Mouse (Mus musculus) heart, embryonic 14.5 days (tissue): ENCODE measurements at regions not wholly inside any gene's neighbourhood (a gene's known extent, or its start where the extent isn't known, plus 50 kb on each side); places are given as distances from the start of the nearest gene placed in this dataset.

Experiments
- ATAC-seq: fragments of 200-750 bp; cut with Nextera tagmentation; 2 replicates; pipeline ENCODE4 v1.8.0; 2017; ENCODE audit warnings: low read depth, moderate TSS enrichment; ENCODE audit not compliant: insufficient number of reproducible peaks, insufficient read depth, low FRiP score
- H3K27ac ChIP-seq, 2 experiments: fragments of 200-500 bp in 1 of 2; fragments of 300-500 bp in 1 of 2; sonication (generic) in 1 of 2; replicated peaks in 1 of 2; 2 replicates each; pipeline ENCODE4 v1.5.1; 2012 to 2014; ENCODE audit warnings: low read depth in 2 of 2, low read length in 2 of 2, control low read depth in 1 of 2, mild to moderate bottlenecking in 1 of 2, mixed read lengths in 1 of 2; ENCODE audit not compliant: control insufficient read depth in 1 of 2, insufficient read depth in 1 of 2
- H3K27me3 ChIP-seq: fragments of 300-500 bp; sonication (generic); 2 replicates; pipeline ENCODE4 v1.6.1; 2014; ENCODE audit warnings: mild to moderate bottlenecking, low read length, control low read depth; ENCODE audit not compliant: control insufficient read depth, insufficient read depth
- H3K36me3 ChIP-seq: fragments of 300-500 bp; sonication (generic); 2 replicates; pipeline ENCODE4 v1.6.1; 2014; ENCODE audit warnings: mild to moderate bottlenecking, control low read depth, low read length, mixed read lengths; ENCODE audit not compliant: control insufficient read depth, insufficient read depth
- H3K4me1 ChIP-seq, 2 experiments: fragments of 200-500 bp in 1 of 2; fragments of 300-500 bp in 1 of 2; sonication (generic) in 1 of 2; 2 replicates each; pipeline ENCODE4 v1.6.1; 2012 to 2014; ENCODE audit warnings: low read length in 2 of 2, control low read depth in 1 of 2, mixed read lengths in 1 of 2; ENCODE audit not compliant: control insufficient read depth in 2 of 2, insufficient read depth in 2 of 2
- H3K4me2 ChIP-seq: fragments of 300-500 bp; sonication (generic); 2 replicates; pipeline ENCODE4 v1.6.1; 2014; ENCODE audit warnings: mild to moderate bottlenecking, low read length
- H3K4me3 ChIP-seq, 2 experiments: fragments of 200-500 bp in 1 of 2; fragments of 300-500 bp in 1 of 2; sonication (generic) in 1 of 2; 2 replicates each; pipeline ENCODE4 v1.5.1; 2012 to 2014; ENCODE audit warnings: low read length in 2 of 2, mild to moderate bottlenecking in 2 of 2, control low read depth in 1 of 2, low read depth in 1 of 2, moderate library complexity in 1 of 2; ENCODE audit not compliant: control insufficient read depth in 1 of 2, insufficient read depth in 1 of 2
- H3K9ac ChIP-seq: fragments of 300-500 bp; sonication (generic); 2 replicates; pipeline ENCODE4 v1.6.1; 2014; ENCODE audit warnings: mild to moderate bottlenecking, low read length
- H3K9me3 ChIP-seq: fragments of 300-500 bp; sonication (generic); 2 replicates; pipeline ENCODE4 v1.6.1; 2016; ENCODE audit warnings: low read length, control low read depth; ENCODE audit not compliant: control insufficient read depth
- WGBS: fragments of 180-500 bp; shearing (Covaris S2); extraction: QIAGEN DNeasy Blood & Tissue Kit; methylation state at CpG from one replicate; pipeline ENCODE4 v1.1.7; 2014; 5-methylcytosine and 5-hydroxymethylcytosine counted together

- Histone ChIP-seq H3K9ac (no peak overlapping the region), H3K9me3 (no peaks in the 10 kb centered on the region), H3K4me2 (no peak overlapping the region), H3K4me1 (0 out of 4 replicates have a peak, but pooled peaks cover 0 to 5% of the 10 kb centered on the region in 2 experiments), H3K36me3 (no peaks in the 10 kb centered on the region), H3K4me3 (no peak overlapping the region), H3K27me3 (no peaks in the 10 kb centered on the region), H3K27ac (no peak overlapping the region)
- 46% methylated on average over 7 of the region's 7 CpGs for WGBS
- no peak for ATAC-seq
Measured at GRCm38 (mm10) chr3:123754011-123754610, 63.5 kb upstream of the Ndst3 start.

GRCm38 (mm10) chr3:123754927-123755326 lies 64.3 kb upstream of the Ndst3 start:
- Histone ChIP-seq H3K4me2 (no peak overlapping the region), H3K9ac (no peak overlapping the region), H3K9me3 (no peaks in the 10 kb centered on the region), H3K4me1 (0 out of 4 replicates have a peak, but pooled peaks cover 0 to 5% of the 10 kb centered on the region in 2 experiments), H3K36me3 (no peaks in the 10 kb centered on the region), H3K27ac (no peak overlapping the region), H3K27me3 (no peaks in the 10 kb centered on the region), H3K4me3 (no peak overlapping the region)
- ATAC-seq = no peak
- WGBS = 68% methylated on average over 1 of the region's 1 CpGs

- ATAC-seq = no peak
- no peak overlapping the region for H3K9ac ChIP-seq
- no peaks in the 10 kb centered on the region for H3K36me3 ChIP-seq
- no peak overlapping the region for H3K4me3 ChIP-seq
- H3K4me2 ChIP-seq = no peak overlapping the region
- no peak overlapping the region for H3K27ac ChIP-seq
- WGBS = 73% methylated on average over 3 of the region's 3 CpGs
- no peaks in the 10 kb centered on the region for H3K9me3 ChIP-seq
- no peaks in the 10 kb centered on the region for H3K27me3 ChIP-seq
- H3K4me1 ChIP-seq = no peaks in the 10 kb centered on the region
Measured at GRCm38 (mm10) chr3:123765911-123766556, 75.4 kb upstream of the Ndst3 start.

GRCm38 (mm10) chr3:123766557-123766913 lies 75.9 kb upstream of the Ndst3 start:
- H3K9me3 ChIP-seq = no peaks in the 10 kb centered on the region
- no peak overlapping the region for H3K9ac ChIP-seq
- 40% methylated on average over 6 of the region's 6 CpGs for WGBS
- H3K27ac ChIP-seq = no peak overlapping the region
- H3K36me3 ChIP-seq = no peaks in the 10 kb centered on the region
- no peaks in the 10 kb centered on the region for H3K27me3 ChIP-seq
- ATAC-seq = no peak
- H3K4me1 ChIP-seq = no peaks in the 10 kb centered on the region
- H3K4me2 ChIP-seq = no peak overlapping the region
- no peak overlapping the region for H3K4me3 ChIP-seq

- ATAC-seq = no peak
- Histone ChIP-seq H3K4me1 (no peaks in the 10 kb centered on the region), H3K9ac (no peak overlapping the region), H3K27me3 (no peaks in the 10 kb centered on the region), H3K27ac (no peak overlapping the region), H3K9me3 (0 out of 2 replicates have a peak, but pooled peaks cover 3% of the 10 kb centered on the region), H3K4me3 (no peak overlapping the region), H3K36me3 (no peaks in the 10 kb centered on the region), H3K4me2 (no peak overlapping the region)
Measured at GRCm38 (mm10) chr3:123780507-123780906, 89.9 kb upstream of the Ndst3 start.

- no peak for ATAC-seq
- H3K9me3 ChIP-seq = 0 out of 2 replicates have a peak, but pooled peaks cover 3% of the 10 kb centered on the region
- no peak overlapping the region for H3K4me2 ChIP-seq
- WGBS = 53% methylated on average over 1 of the region's 1 CpGs
- H3K9ac ChIP-seq = no peak overlapping the region
- no peaks in the 10 kb centered on the region for H3K27me3 ChIP-seq
- no peak overlapping the region for H3K27ac ChIP-seq
- no peaks in the 10 kb centered on the region for H3K36me3 ChIP-seq
- H3K4me3 ChIP-seq = no peak overlapping the region
- no peaks in the 10 kb centered on the region for H3K4me1 ChIP-seq
Measured at GRCm38 (mm10) chr3:123781581-123781980, 90.9 kb upstream of the Ndst3 start.

- WGBS = 65% methylated on average over 1 of the region's 1 CpGs
Measured at GRCm38 (mm10) chr3:123784127-123784526, 93.5 kb upstream of the Ndst3 start.

GRCm38 (mm10) chr3:123794011-123794410 lies 103.4 kb upstream of the Ndst3 start:
- Histone ChIP-seq H3K36me3 (no peaks in the 10 kb centered on the region), H3K27ac (no peak overlapping the region), H3K9me3 (no peaks in the 10 kb centered on the region), H3K4me2 (no peak overlapping the region), H3K27me3 (no peaks in the 10 kb centered on the region), H3K4me3 (no peak overlapping the region), H3K9ac (no peak overlapping the region), H3K4me1 (no peaks in the 10 kb centered on the region)
- whole genome bisulfite sequencing = 73% methylated on average over 1 of the region's 1 CpGs
- no peak for ATAC-seq

More at GRCm38 (mm10) chr3:123784127-123784526, 93.5 kb upstream of the Ndst3 start:
- Histone ChIP-seq H3K9me3 (no peaks in the 10 kb centered on the region), H3K36me3 (no peaks in the 10 kb centered on the region), H3K4me3 (no peak overlapping the region), H3K9ac (no peak overlapping the region), H3K27ac (no peak overlapping the region), H3K27me3 (no peaks in the 10 kb centered on the region), H3K4me2 (no peak overlapping the region), H3K4me1 (no peaks in the 10 kb centered on the region)
- ATAC-seq = no peak
